Mouse (Mus musculus): ENCODE data around the gene Tcf25.

Tcf25 gene

DNA sequence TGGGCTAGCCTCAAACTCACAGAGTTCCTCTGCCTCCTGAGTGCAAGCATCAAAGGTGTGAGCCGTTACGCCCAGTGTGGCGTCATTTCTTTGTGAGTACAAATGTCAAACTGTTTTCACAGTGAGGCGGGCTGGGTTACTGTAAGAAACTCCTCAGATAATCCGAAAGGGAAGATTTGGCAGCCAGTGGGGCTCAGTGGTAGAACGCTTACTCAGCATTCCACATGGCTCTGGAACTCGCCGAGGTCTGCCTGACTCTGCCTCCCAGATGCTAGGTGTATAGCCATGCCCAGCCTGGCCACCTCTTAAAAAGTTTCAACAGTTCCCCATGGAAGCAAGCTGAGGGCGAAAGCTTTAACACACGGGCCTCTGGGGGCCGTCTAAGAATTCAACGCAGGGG lies 21.4 kb upstream of the Tcf25 start:
- no peak for DNase-seq

GRCm38 (mm10) chr8:123352786-123353185 lies 20.8 kb upstream of the Tcf25 start:
- peak; percentile 75 to 80 for DNase-seq

- no peak for DNase-seq
Measured at GRCm38 (mm10) chr8:123353216-123353615, 20.3 kb upstream of the Tcf25 start.

GRCm38 (mm10) chr8:123361082-123361739 lies 12.3 kb upstream of the Tcf25 start:
- peak; percentile 80 to 90 for DNase-seq

GRCm38 (mm10) chr8:123374239-123374578 lies 656 bp downstream of the Tcf25 start:
- peak; percentile 96 to 98 for DNase-seq

DNA sequence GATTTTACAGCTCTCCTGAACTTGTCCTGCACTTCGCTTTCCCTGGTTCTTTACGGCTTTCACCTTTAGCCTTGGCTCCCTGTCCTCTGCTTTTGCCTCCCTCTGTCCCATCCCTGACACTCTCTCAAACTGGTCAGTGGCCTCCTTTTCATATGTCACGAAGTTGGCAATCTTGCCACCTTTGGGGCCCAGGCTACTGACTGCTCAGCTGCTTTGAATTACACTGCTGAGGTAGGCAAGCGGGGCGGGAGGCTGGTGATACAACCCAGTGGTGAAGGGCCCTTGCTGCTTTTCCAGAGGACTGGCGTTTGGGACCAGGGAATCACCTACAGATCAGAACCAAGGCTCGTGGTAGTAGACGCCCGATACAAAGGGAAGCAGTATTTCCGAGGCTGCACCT lies 2.1 kb downstream of the Tcf25 start:
- DNase-seq: no peak

GRCm38 (mm10) chr8:123376106-123376505 lies 2.6 kb downstream of the Tcf25 start:
- DNase-seq: no peak

DNA sequence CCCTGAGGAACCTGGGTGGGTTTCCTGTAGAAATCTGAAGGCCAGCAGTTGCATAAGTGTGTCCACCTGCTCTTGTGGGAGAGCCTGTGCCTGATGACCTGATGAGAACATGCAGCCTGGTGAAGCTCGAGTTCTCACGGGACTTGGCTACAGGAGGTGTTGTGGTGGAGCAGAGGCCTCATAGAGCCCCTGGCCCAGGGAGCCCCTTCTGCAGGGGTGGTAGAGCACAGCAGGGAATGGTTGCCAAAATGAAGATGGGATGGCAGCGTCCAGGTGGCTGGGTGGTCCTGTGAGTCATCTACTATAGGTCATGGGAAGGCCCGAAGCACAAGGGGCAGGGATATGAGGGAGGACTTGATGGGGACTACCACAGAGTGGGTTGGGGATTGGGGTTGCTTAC lies 8.2 kb downstream of the Tcf25 start:
- no peak for DNase-seq

DNA sequence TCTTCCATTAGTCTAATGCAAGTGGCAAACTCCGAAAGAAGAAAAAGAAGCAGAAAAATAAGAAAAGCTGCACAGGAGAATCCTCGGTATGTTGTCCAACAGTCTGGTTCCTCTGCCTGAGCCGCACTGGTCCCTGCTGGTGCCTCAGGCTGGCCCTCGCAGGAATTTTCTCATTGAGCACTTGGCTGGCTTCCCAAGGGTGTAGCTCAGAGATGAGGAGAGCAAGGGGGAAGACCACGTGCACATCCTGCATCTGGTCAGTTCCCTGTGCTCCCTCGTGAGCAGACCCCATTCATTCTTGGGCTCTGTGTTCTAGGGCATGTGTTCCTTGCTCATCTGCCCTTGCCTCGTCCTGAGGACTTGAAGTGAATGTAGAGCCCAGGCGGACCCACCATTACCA lies 9.0 kb downstream of the Tcf25 start:
- peak in 1 of 2 experiments; percentile 21 for DNase-seq

- peak in 1 of 2 experiments; percentile 32 for DNase-seq
Measured at GRCm38 (mm10) chr8:123384883-123385540, 11.5 kb downstream of the Tcf25 start.

GRCm38 (mm10) chr8:123387041-123387440 lies 13.5 kb downstream of the Tcf25 start:
- no peak for DNase-seq

DNA sequence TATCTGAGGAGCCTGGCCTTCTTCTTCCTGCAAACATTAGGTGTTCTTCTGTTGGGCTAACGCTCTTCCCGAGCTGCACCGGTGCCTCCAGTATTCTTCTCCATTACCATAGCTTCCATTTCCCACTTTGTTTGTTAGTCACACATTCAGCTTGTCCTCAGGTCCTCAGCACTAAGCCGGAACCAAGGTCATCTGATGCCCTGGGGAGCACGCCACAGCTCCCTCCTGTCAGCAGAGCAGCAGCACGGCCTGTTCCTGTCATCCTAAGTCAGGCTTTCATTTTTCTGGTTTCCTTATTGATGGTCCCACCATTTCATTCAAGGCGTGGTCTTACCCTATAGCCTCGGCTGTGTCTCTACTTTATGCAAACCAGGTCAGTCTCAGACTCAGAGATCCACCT lies 14.2 kb downstream of the Tcf25 start:
- no peak for DNase-seq

DNA sequence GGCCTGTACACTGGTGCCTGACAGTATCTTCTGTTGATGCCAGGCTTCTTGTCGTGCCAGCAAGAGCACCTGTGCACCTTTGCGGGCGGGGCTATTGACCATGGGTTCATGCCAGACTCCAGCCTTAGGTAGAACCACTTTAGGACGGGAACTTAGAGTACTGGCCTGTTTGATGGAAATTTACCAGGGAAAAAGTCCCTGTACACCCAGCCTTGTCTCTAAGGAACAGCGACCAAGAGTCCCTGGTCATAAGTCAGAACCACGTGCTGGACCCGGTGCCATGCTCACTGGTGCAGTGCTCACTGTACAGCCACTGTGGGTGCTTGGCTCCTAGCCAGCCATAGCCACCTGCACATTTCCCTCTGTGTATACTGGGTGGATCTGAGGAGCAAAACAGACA lies 15.5 kb downstream of the Tcf25 start:
- DNase-seq: peak; percentile 58 to 81

DNA sequence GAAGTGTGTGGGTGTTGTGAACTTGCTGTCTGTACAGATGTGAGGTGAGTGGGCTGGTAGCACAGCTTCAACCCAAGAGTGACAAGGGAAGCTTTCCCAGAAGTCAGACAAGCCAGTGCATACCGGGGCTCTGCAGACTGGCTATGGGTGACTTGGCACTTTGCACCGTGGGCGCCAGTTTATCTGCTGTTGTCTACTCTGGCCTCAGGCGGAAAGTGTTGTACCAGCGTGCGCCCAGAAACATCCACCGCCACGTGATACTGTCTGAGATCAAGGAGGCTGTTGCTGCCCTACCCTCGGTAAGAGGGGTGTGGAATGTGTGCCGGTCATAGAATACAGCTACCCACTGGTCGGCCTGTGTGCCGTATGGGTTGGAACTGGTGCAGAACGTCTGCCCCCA lies 24.8 kb downstream of the Tcf25 start:
- no peak for DNase-seq

- no peak for DNase-seq
Measured at GRCm38 (mm10) chr8:123401936-123402335, 28.4 kb downstream of the Tcf25 start.

GRCm38 (mm10) chr8:123402730-123403326 lies 29.3 kb downstream of the Tcf25 start:
- no peak for DNase-seq

- DNase-seq: no peak
Measured at GRCm38 (mm10) chr8:123404521-123404920, 31.0 kb downstream of the Tcf25 start.

GRCm38 (mm10) chr8:123406786-123407185 lies 33.2 kb downstream of the Tcf25 start, which contains the start of gene Mc1r:
Mc1r (plus strand) TSS chr8:123407107.
- DNase-seq: peak; percentile 66 to 72

GRCm38 (mm10) chr8:123407612-123408011 lies 34.1 kb downstream of the Tcf25 start:
- DNase-seq: no peak

GRCm38 (mm10) chr8:123408586-123409544 lies 35.3 kb downstream of the Tcf25 start:
- no peak for DNase-seq

GRCm38 (mm10) chr8:123410049-123410587 lies 36.6 kb downstream of the Tcf25 start:
- peak in 1 of 2 experiments; percentile 33 for DNase-seq

DNA sequence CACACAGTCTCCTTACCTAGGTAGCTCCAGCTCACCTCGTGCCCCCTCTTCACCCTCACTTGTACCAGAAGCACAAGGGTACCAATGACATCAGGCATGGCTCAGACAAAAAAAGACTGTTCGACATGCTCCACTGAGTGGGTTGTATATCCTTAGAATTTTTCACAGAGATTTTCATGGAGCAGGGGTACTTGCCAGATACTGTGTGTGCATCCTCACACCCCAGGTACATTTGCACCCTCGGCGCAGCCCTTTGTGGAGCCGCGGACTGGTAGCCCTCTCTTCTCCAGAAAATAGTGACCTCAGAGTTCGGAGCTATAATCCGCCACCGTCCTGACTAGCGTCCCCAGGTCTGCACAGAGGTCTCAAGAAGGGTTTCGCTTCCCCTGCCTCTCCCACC lies 37.2 kb downstream of the Tcf25 start:
- DNase-seq: no peak

- DNase-seq: peak; percentile 35 to 59
Measured at GRCm38 (mm10) chr8:123411246-123411645, 37.7 kb downstream of the Tcf25 start, which contains the start of gene Tubb3. Tubb3 (plus strand) TSS chr8:123411424.
